Mouse (Mus musculus): ENCODE measurements at regions not wholly inside any gene's neighbourhood (a gene's known extent, or its start where the extent isn't known, plus 50 kb on each side); places are given as distances from the start of the nearest gene placed in this dataset.
A peak's percentile ranks its signal among the peaks of the same experiment; 100 is the strongest.

DNA sequence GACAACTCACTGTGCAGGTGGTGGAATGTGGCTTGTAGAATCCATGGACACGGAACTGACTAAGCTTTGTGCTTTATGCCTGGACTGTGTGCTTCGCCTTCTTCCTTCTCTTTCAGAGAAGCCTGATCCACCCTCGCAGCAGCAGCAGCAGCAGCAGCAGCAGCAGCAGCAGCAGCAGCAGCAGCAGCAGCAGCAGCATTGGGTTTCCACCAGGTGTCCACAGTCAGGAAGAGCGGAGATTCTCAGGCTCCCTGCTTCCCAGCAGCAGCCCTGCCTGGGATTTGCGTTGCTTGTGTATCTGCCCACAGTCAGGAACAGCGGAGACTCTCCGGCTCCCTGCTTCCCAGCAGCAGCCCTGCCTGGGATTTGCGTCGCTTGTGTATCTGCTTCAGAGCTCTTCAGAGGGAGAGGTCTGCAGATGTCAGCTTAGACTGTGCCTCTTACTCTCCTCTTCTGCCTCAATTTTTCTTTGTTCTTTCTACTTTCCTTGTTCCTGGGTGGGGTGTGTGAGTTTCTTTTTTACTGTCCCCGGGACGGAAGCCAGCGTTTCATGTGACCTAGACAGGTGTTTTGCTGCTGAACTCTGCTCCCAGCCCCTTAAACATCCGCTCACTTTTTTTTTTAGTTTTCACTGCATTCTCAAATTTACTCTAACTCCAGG is 168.1 kb upstream of the Olig3 start:
- Histone ChIP-seq H3K27me3 (ENCODE audit: control insufficient read depth, insufficient read depth, low read length) (peaks cover 8% of the 10 kb centered on the region; the same call in 1 of the 2 replicates), H3K9ac (ENCODE audit: low read length) (peak overlapping the region; percentile 44; the same call in 1 of the 2 replicates), H3K36me3 (ENCODE audit: control insufficient read depth, insufficient read depth, low read length) (no peaks in the 10 kb centered on the region), H3K4me1 (ENCODE audit: control insufficient read depth in 2 of 2, insufficient read depth in 2 of 2, low read length in 2 of 2) (peaks cover 2 to 10% of the 10 kb centered on the region in 2 experiments; a peak in 1 of 4 replicates), H3K27ac (replicated peaks in 1 of 2; ENCODE audit: control insufficient read depth in 1 of 2, insufficient read depth in 1 of 2, low read depth in 2 of 2, low read length in 2 of 2) (no peak overlapping the region), H3K4me3 (ENCODE audit: control insufficient read depth in 1 of 2, insufficient read depth in 1 of 2, low read depth in 1 of 2, low read length in 2 of 2) (peak overlapping the region; percentile 6 to 24), H3K4me2 (ENCODE audit: low read length) (peak overlapping the region; percentile 57), H3K9me3 (ENCODE audit: control insufficient read depth, low read length) (no peaks in the 10 kb centered on the region)
- 23% methylated on average over 13 of the region's 13 CpGs for WGBS
- no peak for ATAC-seq (ENCODE audit: insufficient number of reproducible peaks, insufficient read depth, low FRiP score, low read depth)

DNA sequence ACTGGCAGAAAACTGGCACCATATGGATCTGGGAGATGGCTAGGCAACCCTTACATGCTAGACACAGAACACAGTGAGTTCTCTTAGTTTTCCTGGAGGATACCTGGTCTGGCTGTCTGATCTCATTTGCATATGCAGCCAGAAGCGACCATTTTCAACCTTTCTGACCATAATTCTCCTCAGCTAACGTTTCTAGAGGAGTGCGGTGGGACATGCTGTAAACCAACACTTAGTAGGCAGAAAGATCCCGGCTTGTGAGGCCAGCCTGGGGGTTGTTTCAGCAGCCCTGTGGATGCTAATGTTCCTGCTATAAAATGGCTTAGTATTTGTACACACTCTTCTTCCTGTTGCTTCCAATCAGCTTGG is 168.6 kb upstream of the Olig3 start:
- ATAC-seq (ENCODE audit: insufficient number of reproducible peaks, insufficient read depth, low FRiP score, low read depth), result no peak
- H3K9me3 ChIP-seq (ENCODE audit: control insufficient read depth, low read length), result no peaks in the 10 kb centered on the region
- peak overlapping the region; percentile 57 for H3K4me2 ChIP-seq (ENCODE audit: low read length)
- peaks cover 2 to 10% of the 10 kb centered on the region in 2 experiments; a peak in 1 of 4 replicates for H3K4me1 ChIP-seq (ENCODE audit: control insufficient read depth in 2 of 2, insufficient read depth in 2 of 2, low read length in 2 of 2)
- peaks cover 8% of the 10 kb centered on the region; the same call in 1 of the 2 replicates for H3K27me3 ChIP-seq (ENCODE audit: control insufficient read depth, insufficient read depth, low read length)
- H3K4me3 ChIP-seq (ENCODE audit: control insufficient read depth in 1 of 2, insufficient read depth in 1 of 2, low read depth in 1 of 2, low read length in 2 of 2), result no peak overlapping the region
- H3K27ac ChIP-seq (replicated peaks in 1 of 2; ENCODE audit: control insufficient read depth in 1 of 2, insufficient read depth in 1 of 2, low read depth in 2 of 2, low read length in 2 of 2), result no peak overlapping the region
- H3K36me3 ChIP-seq (ENCODE audit: control insufficient read depth, insufficient read depth, low read length), result no peaks in the 10 kb centered on the region
- WGBS, result 68% methylated on average over 4 of the region's 4 CpGs
- peak overlapping the region; percentile 44; the same call in 1 of the 2 replicates for H3K9ac ChIP-seq (ENCODE audit: low read length)

DNA sequence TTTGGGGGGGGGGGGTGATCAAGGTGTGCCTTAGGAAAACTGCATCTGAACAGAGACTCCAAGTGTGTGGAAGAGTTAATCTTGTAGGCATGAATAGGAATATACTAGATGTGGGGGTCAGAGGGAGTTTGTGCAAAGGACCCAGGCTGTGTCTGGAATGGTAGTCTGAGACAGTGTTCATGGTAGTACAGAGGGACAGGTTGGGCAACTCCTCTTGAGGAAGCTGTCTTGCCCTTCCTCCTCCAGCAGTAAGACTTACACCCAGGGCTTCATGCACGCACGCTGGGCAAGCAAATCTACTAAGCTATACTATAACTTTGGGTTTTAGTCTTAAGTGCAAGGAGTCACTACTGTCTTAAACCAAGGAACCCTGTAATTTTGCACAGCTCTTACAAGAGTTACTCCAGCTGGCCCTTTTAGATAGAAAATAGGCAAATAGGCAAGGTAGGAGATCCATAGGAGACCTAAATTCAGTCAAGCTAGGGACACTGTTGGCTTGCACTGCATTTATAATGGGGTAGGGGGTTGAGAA is 169.2 kb upstream of the Olig3 start:
- 89% methylated on average over 2 of the region's 2 CpGs for WGBS
- no peak overlapping the region for H3K4me2 ChIP-seq (ENCODE audit: low read length)
- H3K9ac ChIP-seq (ENCODE audit: low read length), result no peak overlapping the region
- ATAC-seq (ENCODE audit: insufficient number of reproducible peaks, insufficient read depth, low FRiP score, low read depth), result no peak
- H3K36me3 ChIP-seq (ENCODE audit: control insufficient read depth, insufficient read depth, low read length), result no peaks in the 10 kb centered on the region
- H3K4me3 ChIP-seq (ENCODE audit: control insufficient read depth in 1 of 2, insufficient read depth in 1 of 2, low read depth in 1 of 2, low read length in 2 of 2), result no peak overlapping the region
- H3K27me3 ChIP-seq (ENCODE audit: control insufficient read depth, insufficient read depth, low read length), result peaks cover 8% of the 10 kb centered on the region; the same call in 1 of the 2 replicates
- peaks cover 0 to 10% of the 10 kb centered on the region in 2 experiments; a peak in 1 of 4 replicates for H3K4me1 ChIP-seq (ENCODE audit: control insufficient read depth in 2 of 2, insufficient read depth in 2 of 2, low read length in 2 of 2)
- H3K9me3 ChIP-seq (ENCODE audit: control insufficient read depth, low read length), result no peaks in the 10 kb centered on the region
- H3K27ac ChIP-seq (replicated peaks in 1 of 2; ENCODE audit: control insufficient read depth in 1 of 2, insufficient read depth in 1 of 2, low read depth in 2 of 2, low read length in 2 of 2), result no peak overlapping the region

DNA sequence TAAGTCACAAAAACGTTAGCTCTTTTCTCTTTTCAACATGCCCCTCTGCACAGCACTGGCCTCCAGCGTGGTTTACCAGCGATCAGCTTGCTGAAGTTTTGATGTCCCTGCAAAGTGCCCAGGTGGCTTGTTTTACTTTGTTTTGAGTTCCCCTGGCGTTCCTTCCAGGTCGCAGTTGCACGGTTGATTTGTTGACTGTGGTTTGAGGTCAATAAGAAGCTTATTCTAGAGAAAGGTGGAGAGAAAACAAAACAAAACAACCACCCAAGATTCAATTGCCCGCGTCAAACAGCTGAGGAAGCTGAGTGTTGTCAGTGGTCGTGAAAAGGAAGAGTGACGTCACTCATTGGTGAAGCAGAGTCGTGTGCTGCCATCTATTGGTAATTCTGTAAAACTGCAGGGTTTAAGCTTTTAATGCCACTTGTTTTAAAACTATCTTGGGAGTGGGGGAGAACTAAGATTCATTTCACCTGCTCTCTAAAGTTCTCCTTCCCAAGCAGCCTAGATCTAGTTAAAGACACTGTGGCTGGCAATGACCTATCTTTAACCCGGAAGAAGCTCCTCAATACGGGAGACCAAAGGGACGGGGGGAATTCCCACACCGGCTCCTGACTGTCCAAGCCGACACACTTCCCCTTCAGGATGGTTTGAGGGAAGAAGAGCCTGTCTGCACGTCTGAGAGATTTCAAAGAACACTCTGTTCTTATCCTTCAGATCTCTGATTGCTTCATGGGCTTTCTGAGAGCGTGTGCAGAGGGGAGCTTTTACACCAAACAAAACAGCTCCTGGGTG is 170.3 kb upstream of the Olig3 start:
- 0 out of 4 replicates have a peak overlapping the region, but pooled peaks of 1 of the 2 experiments have one; percentile 10 for H3K27ac ChIP-seq (replicated peaks in 1 of 2; ENCODE audit: control insufficient read depth in 1 of 2, insufficient read depth in 1 of 2, low read depth in 2 of 2, low read length in 2 of 2)
- peaks cover 8% of the 10 kb centered on the region; the same call in 1 of the 2 replicates for H3K27me3 ChIP-seq (ENCODE audit: control insufficient read depth, insufficient read depth, low read length)
- peaks cover 0 to 10% of the 10 kb centered on the region in 2 experiments; a peak in 1 of 4 replicates for H3K4me1 ChIP-seq (ENCODE audit: control insufficient read depth in 2 of 2, insufficient read depth in 2 of 2, low read length in 2 of 2)
- 5% methylated on average over 18 of the region's 18 CpGs for WGBS
- ATAC-seq (ENCODE audit: insufficient number of reproducible peaks, insufficient read depth, low FRiP score, low read depth), result no peak
- H3K4me3 ChIP-seq (ENCODE audit: control insufficient read depth in 1 of 2, insufficient read depth in 1 of 2, low read depth in 1 of 2, low read length in 2 of 2), result peak overlapping the region; percentile 41 to 50
- H3K9me3 ChIP-seq (ENCODE audit: control insufficient read depth, low read length), result no peaks in the 10 kb centered on the region
- peak overlapping the region; percentile 73 for H3K9ac ChIP-seq (ENCODE audit: low read length)
- H3K4me2 ChIP-seq (ENCODE audit: low read length), result peak overlapping the region; percentile 69
- H3K36me3 ChIP-seq (ENCODE audit: control insufficient read depth, insufficient read depth, low read length), result no peaks in the 10 kb centered on the region

DNA sequence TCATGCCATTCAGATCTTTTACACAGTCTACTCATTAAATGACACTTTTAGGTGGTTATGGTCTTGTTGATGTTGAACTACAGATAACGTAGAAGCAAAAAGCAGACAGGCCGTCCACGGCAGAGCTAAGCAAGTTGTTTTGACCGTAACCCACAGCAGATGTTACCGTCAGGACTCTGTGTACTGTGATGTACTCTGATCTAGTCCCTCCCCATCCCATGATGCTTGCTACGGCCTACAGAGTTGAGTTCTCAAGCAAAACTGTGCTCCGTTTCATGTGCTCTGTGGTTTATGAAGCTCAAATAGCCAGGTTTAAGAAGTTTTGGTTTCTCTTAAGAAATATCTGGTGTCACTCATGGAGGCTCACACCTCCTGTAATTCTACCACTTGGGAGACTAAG is 169.4 kb upstream of the Tnfaip3 start:
- Histone ChIP-seq H3K36me3 (ENCODE audit: control insufficient read depth, insufficient read depth, low read length) (no peaks in the 10 kb centered on the region), H3K4me1 (ENCODE audit: control insufficient read depth in 2 of 2, insufficient read depth in 2 of 2, low read length in 2 of 2) (peaks cover 0 to 10% of the 10 kb centered on the region in 2 experiments; a peak in 1 of 4 replicates), H3K27me3 (ENCODE audit: control insufficient read depth, insufficient read depth, low read length) (peaks cover 8% of the 10 kb centered on the region; the same call in 1 of the 2 replicates), H3K27ac (replicated peaks in 1 of 2; ENCODE audit: control insufficient read depth in 1 of 2, insufficient read depth in 1 of 2, low read depth in 2 of 2, low read length in 2 of 2) (no peak overlapping the region), H3K4me3 (ENCODE audit: control insufficient read depth in 1 of 2, insufficient read depth in 1 of 2, low read depth in 1 of 2, low read length in 2 of 2) (no peak overlapping the region), H3K9ac (ENCODE audit: low read length) (no peak overlapping the region), H3K4me2 (ENCODE audit: low read length) (no peak overlapping the region), H3K9me3 (ENCODE audit: control insufficient read depth, low read length) (no peaks in the 10 kb centered on the region)
- ATAC-seq (ENCODE audit: insufficient number of reproducible peaks, insufficient read depth, low FRiP score, low read depth), result no peak
- 93% methylated on average over 7 of the region's 7 CpGs for WGBS

DNA sequence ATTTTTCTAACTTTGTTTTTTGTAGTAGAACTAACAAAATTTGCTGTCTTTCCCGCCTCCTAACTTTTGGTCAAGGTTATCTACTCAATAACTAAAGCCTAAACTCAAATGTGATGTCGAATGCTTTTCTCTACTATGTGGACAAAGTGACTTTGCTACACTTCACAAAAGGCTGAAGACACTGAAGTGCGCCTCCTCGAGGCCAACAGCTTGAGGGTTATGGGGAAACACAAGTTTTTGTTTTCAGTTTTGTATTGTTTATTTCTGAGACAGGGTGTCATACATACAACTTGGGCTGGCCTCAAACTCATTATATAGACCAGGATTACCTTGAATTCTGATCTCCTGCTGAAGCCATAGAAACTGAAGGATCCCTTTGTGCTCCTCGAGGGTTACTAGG is 162.4 kb upstream of the Tnfaip3 start:
- Histone ChIP-seq H3K27ac (replicated peaks in 1 of 2; ENCODE audit: control insufficient read depth in 1 of 2, insufficient read depth in 1 of 2, low read depth in 2 of 2, low read length in 2 of 2) (no peak overlapping the region), H3K4me1 (ENCODE audit: control insufficient read depth in 2 of 2, insufficient read depth in 2 of 2, low read length in 2 of 2) (no peaks in the 10 kb centered on the region), H3K9ac (ENCODE audit: low read length) (no peak overlapping the region), H3K27me3 (ENCODE audit: control insufficient read depth, insufficient read depth, low read length) (no peaks in the 10 kb centered on the region), H3K36me3 (ENCODE audit: control insufficient read depth, insufficient read depth, low read length) (no peaks in the 10 kb centered on the region), H3K4me2 (ENCODE audit: low read length) (no peak overlapping the region), H3K9me3 (ENCODE audit: control insufficient read depth, low read length) (peaks cover 5% of the 10 kb centered on the region; the same call in 1 of the 2 replicates), H3K4me3 (ENCODE audit: control insufficient read depth in 1 of 2, insufficient read depth in 1 of 2, low read depth in 1 of 2, low read length in 2 of 2) (no peak overlapping the region)
- no peak for ATAC-seq (ENCODE audit: insufficient number of reproducible peaks, insufficient read depth, low FRiP score, low read depth)
- 84% methylated on average over 5 of the region's 5 CpGs for WGBS

DNA sequence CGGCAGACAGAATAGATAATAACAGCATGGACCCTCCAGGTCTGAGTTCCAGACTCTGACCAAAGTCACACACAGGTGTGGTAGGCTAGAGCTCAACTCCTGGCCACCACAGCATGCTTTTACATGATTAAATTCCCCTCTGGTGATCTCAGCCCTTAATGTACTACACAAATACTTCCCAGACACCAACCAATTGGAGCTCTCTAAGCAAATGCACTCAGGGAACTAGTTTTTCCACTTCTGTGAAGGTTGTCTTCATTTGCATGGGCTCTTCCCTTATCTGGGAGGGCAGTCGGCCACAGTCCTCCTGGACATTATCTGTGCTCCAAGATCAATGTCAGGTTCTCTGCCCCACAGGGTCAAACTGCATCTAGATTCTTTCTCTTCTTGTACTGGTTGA is 162.0 kb upstream of the Tnfaip3 start:
- H3K36me3 ChIP-seq (ENCODE audit: control insufficient read depth, insufficient read depth, low read length), result no peaks in the 10 kb centered on the region
- H3K9me3 ChIP-seq (ENCODE audit: control insufficient read depth, low read length), result peaks cover 5% of the 10 kb centered on the region; the same call in 1 of the 2 replicates
- no peak overlapping the region for H3K27ac ChIP-seq (replicated peaks in 1 of 2; ENCODE audit: control insufficient read depth in 1 of 2, insufficient read depth in 1 of 2, low read depth in 2 of 2, low read length in 2 of 2)
- no peak overlapping the region for H3K9ac ChIP-seq (ENCODE audit: low read length)
- 47% methylated on average over 2 of the region's 2 CpGs for WGBS
- H3K4me2 ChIP-seq (ENCODE audit: low read length), result no peak overlapping the region
- no peaks in the 10 kb centered on the region for H3K4me1 ChIP-seq (ENCODE audit: control insufficient read depth in 2 of 2, insufficient read depth in 2 of 2, low read length in 2 of 2)
- H3K27me3 ChIP-seq (ENCODE audit: control insufficient read depth, insufficient read depth, low read length), result no peaks in the 10 kb centered on the region
- no peak overlapping the region for H3K4me3 ChIP-seq (ENCODE audit: control insufficient read depth in 1 of 2, insufficient read depth in 1 of 2, low read depth in 1 of 2, low read length in 2 of 2)
- ATAC-seq (ENCODE audit: insufficient number of reproducible peaks, insufficient read depth, low FRiP score, low read depth), result no peak
